Mouse (Mus musculus): ENCODE results near the gene Blvra.

DNA sequence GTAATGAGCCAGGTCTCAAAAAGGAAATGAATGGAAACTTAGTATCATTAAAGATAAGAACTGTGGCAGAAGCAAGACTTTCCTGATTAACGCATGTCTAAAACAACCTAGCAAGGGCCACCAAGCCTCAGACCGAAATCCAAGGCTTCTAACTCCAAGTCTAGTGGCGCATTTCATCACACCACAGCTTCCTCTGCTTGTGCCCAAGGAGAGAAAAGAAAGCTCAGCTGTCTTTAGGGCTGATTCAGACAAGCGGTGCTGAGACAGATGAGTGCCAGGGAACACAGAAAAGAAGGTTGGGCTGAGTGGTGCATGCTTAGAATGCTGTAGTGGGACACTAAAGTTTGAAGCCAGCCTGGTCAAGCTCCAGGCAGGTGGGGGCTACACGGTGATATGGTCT is 58.5 kb downstream of the Blvra start:
- no peak for TF ChIP-seq CTCF (IDR thresholded peaks at IDR 0.05)
- no peak for TF ChIP-seq POLR2A (IDR thresholded peaks at IDR 0.05; ENCODE audit: insufficient read depth, low read depth, low read length)
